ENCODE assay signal across 8 mouse cellular contexts in the genomic region with DNA sequence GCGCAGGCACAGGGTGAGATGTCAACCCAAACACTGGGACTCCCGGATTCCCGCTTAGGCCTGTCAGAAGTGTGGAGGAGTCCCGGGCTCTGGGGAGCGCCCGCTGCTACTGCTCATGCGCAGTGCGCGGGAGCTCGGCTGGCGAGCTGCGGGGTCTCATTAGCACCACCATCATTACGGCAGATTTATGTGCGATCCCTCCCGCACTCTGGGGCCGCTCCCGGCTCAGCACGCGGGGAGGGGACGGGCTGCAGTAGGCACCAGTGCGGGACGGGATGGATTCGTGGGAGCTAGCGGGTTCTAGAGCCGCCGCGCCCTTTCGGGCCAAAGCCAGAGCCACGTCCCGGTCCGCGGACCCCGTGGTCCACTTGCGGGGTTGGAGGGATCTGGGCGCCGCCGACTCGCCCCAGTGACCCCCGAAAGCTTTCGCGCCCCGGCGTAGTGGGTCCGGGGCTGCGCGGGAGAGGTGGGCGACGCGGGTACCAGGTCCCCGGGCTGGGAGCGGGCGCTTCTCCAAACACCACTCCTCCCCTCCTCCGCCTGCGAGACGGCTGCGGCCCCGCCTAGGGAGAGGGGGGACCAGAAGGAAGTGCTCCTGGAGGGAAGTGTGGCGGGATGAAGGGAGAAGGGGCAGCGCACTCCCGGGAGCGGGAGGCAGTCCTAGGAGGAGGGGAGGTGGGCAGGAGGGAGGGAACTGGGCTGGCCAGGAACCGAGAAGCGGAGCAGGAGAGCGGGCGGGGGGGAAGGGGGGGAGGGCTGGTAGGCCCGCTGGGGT. TPM values are rescaled to one million over a fixed set of nuclear protein-coding genes. Genes with fewer than 3 reads are reported as not detected.
DNase-seq lines count a peak whose midpoint lies in the region; ATAC-seq and TF ChIP-seq lines count a peak whose summit lies in the region.

No protein-coding gene starts in this region.

- intact Hi-C loops in heart, postnatal 36 days (cut with DNase I) = no loop called here
- intact Hi-C loops in left cerebral cortex, postnatal 14 days (cut with DNase I) = no loop called here

- no peaks in the 10 kb centered on the region for H3K9me3 ChIP-seq in ES-E14 (ENCODE audit: control insufficient read depth, insufficient read depth, low read depth, low read length)
- 0 out of 2 replicates have a peak, but pooled peaks cover 4% of the 10 kb centered on the region for H3K9me3 ChIP-seq in forebrain, embryonic 12.5 days

- TF ChIP-seq CTCF in brain, embryonic 14.5 days (IDR thresholded peaks at IDR 0.05; ENCODE audit: borderline replicate concordance, extremely low read depth, insufficient read depth, insufficient read length) = no peak

- H3K4me3 ChIP-seq in ES-E14 (ENCODE audit: insufficient read depth in 1 of 2, low read depth in 1 of 2, low read length in 2 of 2, poor library complexity in 1 of 2, severe bottlenecking in 1 of 2) = peak overlapping the region; percentile 90 to 95
- peak overlapping the region; percentile 67 for H3K4me3 ChIP-seq in forebrain, embryonic 12.5 days (replicated peaks)

- peak; percentile 28; the same call in 1 of the 2 replicates for TF ChIP-seq POLR2A in brain, embryonic 14.5 days (IDR thresholded peaks at IDR 0.05; ENCODE audit: borderline replicate concordance, extremely low read depth, insufficient read depth, insufficient read length, poor library complexity, severe bottlenecking)

- H3K36me3 ChIP-seq in ES-E14 (ENCODE audit: control insufficient read depth, insufficient read depth, low read length, poor library complexity, severe bottlenecking) = no peaks in the 10 kb centered on the region
- no peaks in the 10 kb centered on the region for H3K36me3 ChIP-seq in forebrain, embryonic 12.5 days (replicated peaks)

- DNase-seq in ES-E14 (ENCODE audit: low read depth, low spot score) = peak; percentile 68
- DNase-seq in brain, embryonic 14.5 days (ENCODE audit: low read depth) = peak; percentile 88
- peak; percentile 49 to 64 for DNase-seq in heart, postnatal 36 days
- DNase-seq in left cerebral cortex, postnatal 14 days (ENCODE audit: low spot score in 2 of 2) = peak; percentile 68 to 70
- DNase-seq in right cerebral cortex, postnatal 36 days (ENCODE audit: low spot score in 2 of 2) = peak; percentile 43 to 47
- no peak for DNase-seq in thymus, postnatal 25 days

- H3K4me1 ChIP-seq in ES-E14 (ENCODE audit: control insufficient read depth in 2 of 2, insufficient read depth in 2 of 2, low read length in 2 of 2, poor library complexity in 1 of 2) = peaks cover 0 to 13% of the 10 kb centered on the region in 2 experiments; a peak in 1 of 4 replicates
- peaks cover 26% of the 10 kb centered on the region for H3K4me1 ChIP-seq in forebrain, embryonic 12.5 days

- peak; percentile 86 for ATAC-seq in forebrain, embryonic 12.5 days (ENCODE audit: low FRiP score)
- 0 out of 2 replicates have a peak, but pooled peaks have one; percentile 17 for ATAC-seq in megakaryocyte progenitor cell, adult 5-6 weeks (replicated peaks; ENCODE audit: poor library complexity)

- peaks cover 21% of the 10 kb centered on the region for H3K27me3 ChIP-seq in forebrain, embryonic 12.5 days

- peak overlapping the region; percentile 88 for H3K27ac ChIP-seq in ES-E14 (ENCODE audit: insufficient read depth, low read depth, low read length, poor library complexity, severe bottlenecking)
- H3K27ac ChIP-seq in forebrain, embryonic 12.5 days = peak overlapping the region; percentile 81

- peak overlapping the region; percentile 91 for H3K4me2 ChIP-seq in forebrain, embryonic 12.5 days

- peak overlapping the region; percentile 89 for H3K9ac ChIP-seq in ES-E14 (ENCODE audit: insufficient read depth, low read depth, low read length, poor library complexity, severe bottlenecking)
- peak overlapping the region; percentile 80 for H3K9ac ChIP-seq in forebrain, embryonic 12.5 days

- in situ Hi-C loops in ES-E14 (cut with MboI; ENCODE audit: low sequenced_read_pairs in 2 of 2, unreplicated experiment in 2 of 2) = no loop called here

- WGBS in forebrain, embryonic 12.5 days = under 1% methylated on average over 63 of the region's 66 CpGs

TF ChIP-seq in ES-E14, 5 proteins besides CTCF, POLR2A, EP300 and RAD21:
- TF ChIP-seq MAFK (IDR thresholded peaks at IDR 0.05; ENCODE audit: insufficient read depth, low read depth, low read length) = no peak
- no peak; the same call in 1 of the 2 replicates for TF ChIP-seq HCFC1 (IDR thresholded peaks at IDR 0.05; ENCODE audit: borderline replicate concordance, insufficient read depth, low read length)
- no peak for TF ChIP-seq ZNF384 (IDR thresholded peaks at IDR 0.05; ENCODE audit: low read depth, low read length)

RNA-seq across cellular contexts. Expression of gene Adgrl1, which starts 24.8 kb away (rescaled TPM):
- 119 and 213 TPM in 2 replicates for total RNA-seq in ES-E14 (2012; rRNA removed)
- 237 and 327 TPM in 2 replicates for polyA plus RNA-seq in brain, embryonic 14.5 days (2012; rRNA removed)
- polyA plus RNA-seq in forebrain, embryonic 12.5 days (2016; fragmentation: Nextera tagmentation; extraction: Ambion mirVana) = 30.4 and 31.3 TPM in 2 replicates
- 10 to 100 TPM; 13.9 to 15.0 TPM for total RNA-seq in heart, postnatal 36 days (2021)
- total RNA-seq in left cerebral cortex, postnatal 14 days (2021) = 100 to 1,000 TPM; 457 to 482 TPM
- 2.9 and 5.9 TPM in 2 replicates for total RNA-seq in megakaryocyte progenitor cell, adult 5-6 weeks (2015)
- total RNA-seq in megakaryocyte progenitor cell, adult 5-6 weeks (2017) = 2.3 and 2.4 TPM in 2 replicates
